Mouse (Mus musculus): ENCODE measurements around the gene Tbl1x.
"Not testable (repeated sequence)": the region's sequence is repeated elsewhere in the genome, so short reads cannot be mapped to it uniquely, and the experiment has no call there.

- TF ChIP-seq CTCF (conservative IDR thresholded peaks at IDR 0.05; ENCODE audit: insufficient read depth, insufficient read length, low read depth, low read length); POLR2A (IDR thresholded peaks at IDR 0.05; ENCODE audit: low read depth, low read length): not testable (repeated sequence)
Measured at GRCm38 (mm10) chrX:77539770-77540169, 29.0 kb downstream of the Tbl1x start.
